Mouse (Mus musculus) MEL (cell line): ENCODE data around the gene Pabpn1l. TPM values are rescaled to one million over a fixed set of nuclear protein-coding genes. Genes with fewer than 3 reads are reported as not detected.

Experiments
- DNase-seq: peaks from one replicate; pipeline ENCODE4 v3.0.0; 2011; ENCODE audit warnings: low read depth, low spot score
- H3K27ac ChIP-seq: 2 replicates; pipeline ENCODE4 v1.5.1; 2012; ENCODE audit warnings: low read depth, mild to moderate bottlenecking, control low read depth, low read length, moderate library complexity; ENCODE audit not compliant: control insufficient read depth
- H3K27me3 ChIP-seq, 2 experiments: fragments of 150-350 bp in 1 of 2; sonication (generic) in 1 of 2; 2 replicates each; pipeline ENCODE4 v1.6.1; 2012; ENCODE audit warnings: low read length in 2 of 2, mild to moderate bottlenecking in 2 of 2, improper control_type of control experiment in 1 of 2, moderate library complexity in 1 of 2; ENCODE audit not compliant: insufficient read depth in 2 of 2, control insufficient read depth in 1 of 2
- H3K36me3 ChIP-seq, 2 experiments: 2 replicates each; pipeline ENCODE4 v1.6.1; 2012 to 2014; ENCODE audit warnings: low read length in 2 of 2, improper control_type of control experiment in 1 of 2, inconsistent platforms in 1 of 2, mild to moderate bottlenecking in 1 of 2; ENCODE audit not compliant: insufficient read depth in 2 of 2, control insufficient read depth in 1 of 2
- H3K4me1 ChIP-seq, 2 experiments: fragments of 150-350 bp in 1 of 2; sonication (generic) in 1 of 2; 2 replicates each; pipeline ENCODE4 v1.6.1; 2012; ENCODE audit warnings: low read length in 2 of 2, improper control_type of control experiment in 1 of 2, mild to moderate bottlenecking in 1 of 2; ENCODE audit not compliant: insufficient read depth in 2 of 2, control insufficient read depth in 1 of 2
- H3K4me3 ChIP-seq, 2 experiments: fragments of 150-350 bp in 1 of 2; sonication (generic) in 1 of 2; 2 replicates each; pipeline ENCODE4 v1.5.1; 2012; ENCODE audit warnings: low read depth in 2 of 2, low read length in 2 of 2, mild to moderate bottlenecking in 2 of 2, moderate library complexity in 2 of 2, control low read depth in 1 of 2, improper control_type of control experiment in 1 of 2; ENCODE audit not compliant: control insufficient read depth in 1 of 2, insufficient read depth in 1 of 2
- H3K79me2 ChIP-seq: 2 replicates; pipeline ENCODE4 v1.6.1; 2012; ENCODE audit warnings: mild to moderate bottlenecking, low read length, moderate library complexity; ENCODE audit not compliant: control insufficient read depth, poor library complexity, insufficient read depth
- H3K9ac ChIP-seq: 2 replicates; pipeline ENCODE4 v1.6.1; 2012; ENCODE audit warnings: low read depth, mild to moderate bottlenecking, control low read depth, low read length, moderate library complexity; ENCODE audit not compliant: control insufficient read depth, poor library complexity, severe bottlenecking
- H3K9me3 ChIP-seq: fragments of 150-350 bp; sonication (generic); replicated peaks from 2 replicates; pipeline ENCODE4 v1.6.1; 2012; ENCODE audit warnings: mild to moderate bottlenecking, low read length, improper control_type of control experiment, moderate library complexity; ENCODE audit not compliant: insufficient read depth
- BHLHE40 ChIP-seq: IDR thresholded peaks from 2 replicates; pipeline ENCODE4 v1.6.1; 2012; ENCODE audit warnings: low read depth, mild to moderate bottlenecking, inconsistent platforms, low read length, improper control_type of control experiment, borderline replicate concordance
- CHD1 ChIP-seq: IDR thresholded peaks from 2 replicates; pipeline ENCODE4 v1.6.1; 2012; ENCODE audit warnings: low read depth, mild to moderate bottlenecking, inconsistent platforms, low read length, improper control_type of control experiment
- CHD2 ChIP-seq: IDR thresholded peaks from 2 replicates; pipeline ENCODE4 v1.6.1; 2011; ENCODE audit warnings: low read length, improper control_type of control experiment
- CTCF ChIP-seq, 3 experiments: IDR thresholded peaks in 2 of 3; conservative IDR thresholded peaks in 1 of 3; 2 replicates each; pipeline ENCODE4 v1.5.1; 2011 to 2012; ENCODE audit warnings: low read length in 3 of 3, low read depth in 2 of 3, mild to moderate bottlenecking in 2 of 3, improper control_type of control experiment in 1 of 3, inconsistent platforms in 1 of 3, mixed read lengths in 1 of 3, moderate library complexity in 1 of 3; ENCODE audit not compliant: control insufficient read depth in 1 of 3, insufficient read depth in 1 of 3, poor library complexity in 1 of 3, severe bottlenecking in 1 of 3
- ELF1 ChIP-seq: IDR thresholded peaks from 2 replicates; pipeline ENCODE4 v1.6.1; 2014; ENCODE audit warnings: low read depth, mild to moderate bottlenecking, inconsistent platforms, low read length, improper control_type of control experiment, moderate library complexity
- EP300 ChIP-seq, 2 experiments: IDR thresholded peaks; 2 replicates each; pipeline ENCODE4 v1.6.1; 2011; ENCODE audit warnings: improper control_type of control experiment in 2 of 2, low read length in 2 of 2, low read depth in 1 of 2, mild to moderate bottlenecking in 1 of 2
- ETS1 ChIP-seq: IDR thresholded peaks from 2 replicates; pipeline ENCODE4 v1.6.1; 2012; ENCODE audit warnings: low read depth, mild to moderate bottlenecking, inconsistent platforms, low read length, improper control_type of control experiment, moderate library complexity
- GABPA ChIP-seq: IDR thresholded peaks from 2 replicates; pipeline ENCODE4 v1.6.1; 2012; ENCODE audit warnings: low read depth, mild to moderate bottlenecking, inconsistent platforms, low read length, improper control_type of control experiment, moderate library complexity
- GATA1 ChIP-seq: IDR thresholded peaks from 2 replicates; pipeline ENCODE4 v1.6.1; 2011; ENCODE audit warnings: low read depth, low read length, improper control_type of control experiment
- JUND ChIP-seq: IDR thresholded peaks from 2 replicates; pipeline ENCODE4 v1.6.1; 2011; ENCODE audit warnings: low read depth, mild to moderate bottlenecking, improper control_type of control experiment, low read length
- MAFK ChIP-seq: IDR thresholded peaks from 2 replicates; pipeline ENCODE4 v1.6.1; 2011; ENCODE audit warnings: low read depth, mild to moderate bottlenecking, low read length, improper control_type of control experiment, borderline replicate concordance
- MAZ ChIP-seq: IDR thresholded peaks from 2 replicates; pipeline ENCODE4 v1.6.1; 2012; ENCODE audit warnings: low read depth, mild to moderate bottlenecking, inconsistent platforms, low read length, improper control_type of control experiment
- MEF2A ChIP-seq: IDR thresholded peaks from 2 replicates; pipeline ENCODE4 v1.6.1; 2014; ENCODE audit warnings: low read depth, mild to moderate bottlenecking, inconsistent platforms, low read length, improper control_type of control experiment; ENCODE audit not compliant: poor library complexity, insufficient replicate concordance, severe bottlenecking; ENCODE audit errors: extremely low read depth
- MXI1 ChIP-seq: IDR thresholded peaks from 2 replicates; pipeline ENCODE4 v1.6.1; 2011; ENCODE audit warnings: mild to moderate bottlenecking, low read depth, low read length, improper control_type of control experiment
- MYB ChIP-seq: IDR thresholded peaks from 2 replicates; pipeline ENCODE4 v1.6.1; 2011; ENCODE audit warnings: mild to moderate bottlenecking, low read depth, low read length, improper control_type of control experiment
- NELFE ChIP-seq: IDR thresholded peaks from 2 replicates; pipeline ENCODE4 v1.6.1; 2011; ENCODE audit warnings: low read depth, low read length, improper control_type of control experiment
- NRF1 ChIP-seq: IDR thresholded peaks from 2 replicates; pipeline ENCODE4 v1.6.1; 2014; ENCODE audit warnings: low read depth, mild to moderate bottlenecking, inconsistent platforms, low read length, improper control_type of control experiment, moderate library complexity; ENCODE audit not compliant: poor library complexity, insufficient read depth, severe bottlenecking
- POLR2A ChIP-seq, 2 experiments: IDR thresholded peaks; 2 replicates each; pipeline ENCODE4 v1.6.1; 2011 to 2012; ENCODE audit warnings: low read length in 2 of 2, mild to moderate bottlenecking in 2 of 2, control low read depth in 1 of 2, improper control_type of control experiment in 1 of 2, low read depth in 1 of 2, moderate library complexity in 1 of 2; ENCODE audit not compliant: control insufficient read depth in 1 of 2, insufficient read depth in 1 of 2, poor library complexity in 1 of 2
- POLR2AphosphoS5 ChIP-seq: IDR thresholded peaks from 2 replicates; pipeline ENCODE4 v1.6.1; 2012; ENCODE audit warnings: low read depth, borderline replicate concordance, mild to moderate bottlenecking, inconsistent platforms, low read length, moderate library complexity, mixed read lengths
- RAD21 ChIP-seq: IDR thresholded peaks from 2 replicates; pipeline ENCODE4 v1.6.1; 2011; ENCODE audit warnings: mild to moderate bottlenecking, low read depth, low read length, improper control_type of control experiment
- SIN3A ChIP-seq: IDR thresholded peaks from 2 replicates; pipeline ENCODE4 v1.6.1; 2012; ENCODE audit warnings: low read length, improper control_type of control experiment, inconsistent platforms
- SMC3 ChIP-seq: IDR thresholded peaks from 2 replicates; pipeline ENCODE4 v1.6.1; 2011; ENCODE audit warnings: low read depth, low read length, improper control_type of control experiment
- TAL1 ChIP-seq: IDR thresholded peaks from 2 replicates; pipeline ENCODE4 v1.6.1; 2012; ENCODE audit warnings: mild to moderate bottlenecking, inconsistent platforms, low read length, moderate library complexity, mixed read lengths
- TBP ChIP-seq: IDR thresholded peaks from 2 replicates; pipeline ENCODE4 v1.8.0; 2011; ENCODE audit warnings: low read depth, low read length, improper control_type of control experiment
- TCF12 ChIP-seq: IDR thresholded peaks from 2 replicates; pipeline ENCODE4 v1.6.1; 2014; ENCODE audit warnings: low read depth, mild to moderate bottlenecking, inconsistent platforms, low read length, improper control_type of control experiment, moderate library complexity
- UBTF ChIP-seq: IDR thresholded peaks from 2 replicates; pipeline ENCODE4 v1.6.1; 2012; ENCODE audit warnings: low read depth, mild to moderate bottlenecking, inconsistent platforms, low read length, improper control_type of control experiment, moderate library complexity, borderline replicate concordance; ENCODE audit not compliant: insufficient read depth
- USF1 ChIP-seq: IDR thresholded peaks from 2 replicates; pipeline ENCODE4 v1.6.1; 2014; ENCODE audit warnings: low read depth, mild to moderate bottlenecking, inconsistent platforms, low read length, improper control_type of control experiment, moderate library complexity
- ZC3H11A ChIP-seq: IDR thresholded peaks from 2 replicates; pipeline ENCODE4 v1.6.1; 2012; ENCODE audit warnings: low read depth, mild to moderate bottlenecking, inconsistent platforms, low read length, improper control_type of control experiment
- ZKSCAN1 ChIP-seq: IDR thresholded peaks from 2 replicates; pipeline ENCODE4 v1.6.1; 2012; ENCODE audit warnings: low read depth, mild to moderate bottlenecking, inconsistent platforms, low read length, improper control_type of control experiment, moderate library complexity
- ZMIZ1 ChIP-seq: IDR thresholded peaks from 2 replicates; pipeline ENCODE4 v1.6.1; 2012; ENCODE audit warnings: low read depth, mild to moderate bottlenecking, inconsistent platforms, low read length, improper control_type of control experiment, moderate library complexity
- ZNF384 ChIP-seq: IDR thresholded peaks from 2 replicates; pipeline ENCODE4 v1.6.1; 2012; ENCODE audit warnings: low read depth, mild to moderate bottlenecking, inconsistent platforms, low read length, improper control_type of control experiment
- polyA plus RNA-seq, 2 experiments: library from polyadenylated mRNA; stranded (reverse) in 1 of 2; unstranded in 1 of 2; fragments of >175 nt in 1 of 2; fragments of >200 nt in 1 of 2; gene quantifications; 2 replicates each; pipeline versions ENCODE4 v1.2.1 to v1.2.4; 2012; ENCODE audit warnings: low replicate concordance in 2 of 2, low read depth in 1 of 2; ENCODE audit not compliant: insufficient read length in 2 of 2, insufficient read depth in 1 of 2, missing spikeins in 1 of 2
- total RNA-seq: library from RNA; depleted of rRNA; stranded (reverse); fragments of 300-350 nt; gene quantifications from 2 replicates; pipeline ENCODE4 v1.2.3, GENCODE M21; 2012

Pabpn1l gene
- total and polyA plus RNA-seq, 3 experiments = 0.15 TPM; not detected in 2

- TF ChIP-seq RAD21 (peak; percentile 81), CHD1 (no peak), TAL1 (no peak), UBTF (no peak), TBP (no peak), ELF1 (no peak), ZKSCAN1 (no peak), CTCF (IDR thresholded peaks at IDR 0.05 in 2 of 3, conservative IDR thresholded peaks at IDR 0.05 in 1 of 3; ENCODE audit: control insufficient read depth in 1 of 3, insufficient read depth in 1 of 3, low read depth in 2 of 3, low read length in 3 of 3, poor library complexity in 1 of 3, severe bottlenecking in 1 of 3) (peak; percentile 39 to 88 (median 74)), GABPA (no peak), NRF1 (no peak), BHLHE40 (no peak), MYB (no peak), MXI1 (no peak), TCF12 (0 out of 2 replicates have a peak, but pooled peaks have one; percentile 5), SMC3 (peak; percentile 90), EP300 (IDR thresholded peaks at IDR 0.05; ENCODE audit: low read depth in 1 of 2, low read length in 2 of 2) (no peak), JUND (no peak), MAFK (no peak), MAZ (peak; percentile 69; the same call in 1 of the 2 replicates), POLR2AphosphoS5 (no peak), ZMIZ1 (no peak), USF1 (no peak), SIN3A (0 out of 2 replicates have a peak, but pooled peaks have one; percentile 25), CHD2 (no peak), ETS1 (no peak), MEF2A (no peak), NELFE (0 out of 2 replicates have a peak, but pooled peaks have one; percentile 20), GATA1 (no peak), POLR2A (IDR thresholded peaks at IDR 0.05; ENCODE audit: control insufficient read depth in 1 of 2, insufficient read depth in 1 of 2, low read depth in 1 of 2, low read length in 2 of 2, poor library complexity in 1 of 2) (no peak), ZC3H11A (peak; percentile 92), ZNF384 (peak; percentile 94)
- Histone ChIP-seq H3K9me3 (no peaks in the 10 kb centered on the region), H3K4me3 (no peak overlapping the region), H3K79me2 (no peaks in the 10 kb centered on the region), H3K4me1 (peaks cover 8 to 12% of the 10 kb centered on the region in 2 experiments), H3K9ac (no peak overlapping the region), H3K27ac (no peak overlapping the region), H3K27me3 (no peaks in the 10 kb centered on the region), H3K36me3 (no peaks in the 10 kb centered on the region; a peak in 1 of 4 replicates)
- DNase-seq = peak; percentile 75
Measured at GRCm38 (mm10) chr8:122617947-122618546, 4.5 kb downstream of the Pabpn1l start.
